Mouse (Mus musculus): Measurements from ENCODE around the gene Hikeshi.

The Hikeshi gene

DNA sequence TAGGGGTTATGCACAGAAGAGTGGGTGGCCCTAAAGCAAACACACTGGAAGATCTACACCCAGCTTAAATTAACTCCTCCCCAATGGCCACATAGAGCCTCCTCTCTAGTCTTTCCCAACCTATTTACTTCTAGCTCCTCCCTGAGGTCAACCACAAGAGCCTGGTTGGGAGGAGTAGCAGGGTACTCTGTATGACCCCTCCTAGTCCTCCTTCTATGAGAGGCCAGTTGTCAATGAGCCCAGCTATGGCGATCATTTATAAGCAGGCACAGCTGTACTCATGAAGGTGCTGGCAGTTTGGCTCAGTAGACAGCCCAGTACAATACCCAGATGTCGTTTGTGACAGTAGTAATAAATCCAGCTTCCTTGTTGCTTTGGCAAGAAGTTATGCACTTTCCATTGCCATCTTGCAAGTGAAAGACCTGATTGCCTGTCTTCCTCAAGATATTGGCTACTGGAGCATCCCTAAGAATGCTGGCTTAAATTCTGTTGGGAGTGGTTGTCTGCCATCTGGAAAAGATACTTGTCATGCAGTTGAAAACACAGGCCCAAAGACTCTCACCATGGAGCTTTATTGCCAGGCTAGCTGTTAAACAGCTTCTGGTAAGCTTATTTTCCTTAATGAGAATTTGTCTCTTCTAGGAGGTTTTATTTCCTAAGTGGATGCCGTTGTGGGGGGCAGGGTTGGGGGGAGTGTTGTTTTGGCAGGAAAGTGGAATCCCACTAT is 27.4 kb downstream of the Hikeshi start:
- no peak for DNase-seq

DNA sequence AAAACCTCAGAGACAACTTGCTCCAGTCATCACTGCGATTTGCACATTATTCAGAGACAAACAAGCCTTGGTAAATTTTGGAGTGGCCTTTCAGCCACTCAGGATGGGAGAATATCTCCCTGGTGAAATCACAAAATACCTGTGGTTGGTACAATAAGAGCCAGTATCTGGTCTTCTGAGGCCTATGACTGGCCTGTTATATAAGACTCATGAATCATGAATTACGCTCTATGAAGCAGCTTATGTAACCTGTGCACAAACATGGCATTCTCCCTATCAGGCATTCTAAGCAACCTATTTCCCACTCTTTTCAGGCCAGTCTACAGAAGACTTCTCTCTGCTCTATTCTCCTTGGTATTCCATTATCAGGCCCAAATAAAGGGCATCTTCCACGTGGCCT is 28.6 kb downstream of the Hikeshi start:
- no peak for DNase-seq

- DNase-seq, result no peak
Observed at GRCm38 (mm10) chr7:89909711-89910110, 31.3 kb downstream of the Hikeshi start.

DNA sequence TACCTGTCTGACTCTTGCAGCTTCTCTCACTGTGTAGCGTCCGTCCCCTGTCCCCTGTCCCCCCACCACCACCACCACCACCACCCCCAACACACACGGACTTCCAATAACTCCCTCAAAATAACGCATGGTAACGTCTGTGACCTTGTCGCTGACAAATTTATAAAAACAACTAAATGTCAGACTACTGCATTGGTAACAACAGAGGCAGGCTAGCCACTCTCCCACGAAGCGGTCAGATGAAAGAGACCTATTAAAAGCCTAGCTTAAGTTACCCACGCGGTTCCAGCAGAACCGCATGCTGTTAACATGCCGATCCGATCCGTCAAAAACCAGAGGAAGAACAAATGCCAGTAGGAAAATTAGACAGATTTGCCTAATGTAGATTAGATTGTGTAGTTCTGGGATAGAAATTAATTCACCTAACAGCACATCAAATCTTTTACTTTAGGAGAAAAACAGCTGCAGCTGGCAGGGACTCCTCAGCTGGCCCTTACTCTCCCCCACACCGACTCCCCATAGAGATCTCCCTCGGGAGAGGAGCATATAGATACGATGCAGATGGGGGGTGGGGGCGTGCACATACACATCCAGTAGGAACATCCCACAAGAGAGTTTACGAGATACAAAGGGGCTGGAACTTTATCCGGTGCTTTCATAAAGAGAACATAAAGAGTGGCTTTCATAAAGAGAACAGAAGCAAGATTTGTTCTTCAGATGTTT is 31.9 kb downstream of the Hikeshi start:
- DNase-seq, result no peak

DNA sequence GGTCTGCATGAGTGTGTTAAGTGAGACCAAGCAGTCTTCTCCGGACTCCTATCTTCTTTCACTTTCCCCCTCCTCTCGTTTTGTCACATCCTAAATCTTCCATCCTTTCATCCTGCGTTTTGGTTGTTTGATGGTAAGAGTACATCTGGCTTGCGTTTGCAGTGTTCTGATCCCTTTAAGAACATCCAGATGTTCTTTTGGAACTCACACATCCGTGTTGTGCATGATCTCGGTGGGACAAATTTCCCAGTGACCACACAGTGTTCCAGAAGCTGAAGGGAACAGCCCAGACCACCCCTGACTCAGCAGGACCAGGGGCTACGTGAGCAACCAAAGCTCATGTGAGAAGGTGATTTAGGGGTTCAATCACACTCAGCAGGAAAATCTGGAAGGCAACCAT is 32.6 kb downstream of the Hikeshi start:
- no peak for DNase-seq

DNA sequence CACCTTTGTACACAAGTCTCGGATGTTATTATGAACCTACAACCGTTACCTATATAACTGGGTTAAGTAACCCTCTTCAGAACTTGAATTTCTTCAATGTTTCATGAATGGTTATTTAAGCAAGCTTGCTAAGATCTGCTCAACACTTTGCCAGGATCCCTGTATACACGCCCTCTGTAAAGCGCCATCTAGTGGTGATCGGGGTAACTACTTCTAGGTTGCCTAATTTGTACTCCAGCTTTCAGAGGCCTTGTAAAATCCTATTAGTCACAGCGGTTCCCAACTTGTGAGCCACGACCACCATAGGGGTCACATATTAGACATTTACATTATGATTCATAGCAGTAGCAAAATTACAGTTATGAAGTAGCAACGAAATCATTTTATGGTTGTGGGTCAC is 33.1 kb downstream of the Hikeshi start:
- DNase-seq, result peak in 1 of 2 experiments; percentile 7

DNA sequence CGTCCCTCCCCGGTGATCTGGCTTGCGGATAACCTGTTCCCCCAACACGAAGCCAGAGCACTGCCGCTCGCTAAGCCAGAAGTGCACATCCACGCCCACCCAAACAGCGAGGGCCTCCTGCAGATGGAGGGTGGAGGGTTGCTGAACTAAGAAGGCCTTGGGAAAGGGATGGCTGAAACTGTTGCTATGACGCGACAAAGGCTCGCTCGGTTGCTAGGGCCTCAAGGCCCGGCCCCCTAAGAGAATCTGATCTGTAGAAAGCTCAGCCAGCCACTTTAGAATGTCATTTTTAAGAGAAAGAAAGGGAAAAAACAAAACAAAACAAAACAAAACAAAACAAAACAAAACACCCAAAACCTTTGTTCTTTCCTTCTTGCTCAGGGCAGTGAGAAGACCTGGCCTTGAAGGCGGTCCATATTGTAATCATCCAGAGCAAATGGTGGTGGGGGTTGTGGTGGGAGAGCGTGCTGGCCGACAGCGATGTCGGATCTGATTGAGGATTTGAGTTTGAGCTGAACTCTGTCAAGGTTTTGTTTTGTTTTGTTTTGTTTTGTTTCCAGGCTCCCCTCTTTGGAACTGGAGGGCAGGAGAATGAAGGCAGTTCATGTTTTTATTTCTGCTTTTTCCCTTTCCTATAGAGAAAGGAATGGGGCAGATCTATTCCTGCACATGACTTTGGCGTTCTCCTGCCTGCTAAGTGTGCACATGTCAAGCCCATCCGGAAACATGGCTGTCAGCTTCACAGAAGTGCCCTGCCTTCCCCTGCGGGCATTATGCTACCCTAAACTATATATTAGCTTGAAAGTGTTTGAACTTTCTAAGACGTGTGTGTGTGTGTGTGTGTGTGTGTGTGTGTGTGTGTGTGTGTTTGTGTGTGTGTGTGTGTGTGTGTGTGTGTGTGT is 37.3 kb downstream of the Hikeshi start, which contains the start of gene Ccdc81:
Gene Ccdc81 (minus strand): TSS at position 188 of the 902 bp plus-strand sequence.
- no peak for DNase-seq

DNA sequence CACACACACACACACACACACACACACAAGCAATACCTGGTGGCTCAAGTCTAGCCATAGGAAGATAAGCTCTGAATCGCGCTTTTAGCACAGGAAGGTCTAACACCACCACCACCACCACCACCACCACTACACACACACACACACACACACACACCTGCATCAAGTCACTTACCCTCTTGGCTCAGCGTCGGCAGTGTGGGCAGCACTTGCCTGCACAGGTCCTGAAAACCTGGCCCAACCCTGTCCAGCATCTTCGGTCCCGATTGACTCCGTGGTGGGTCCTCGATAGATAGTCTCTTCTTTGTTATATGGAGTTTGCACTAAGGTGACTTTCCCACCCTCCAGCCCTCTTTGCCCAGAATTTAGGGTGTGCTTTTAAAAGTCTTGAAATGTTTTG is 38.0 kb downstream of the Hikeshi start:
- no peak for DNase-seq

GRCm38 (mm10) chr7:89891856-89892255 is 49.1 kb downstream of the Hikeshi start:
- DNase-seq, result no peak

DNA sequence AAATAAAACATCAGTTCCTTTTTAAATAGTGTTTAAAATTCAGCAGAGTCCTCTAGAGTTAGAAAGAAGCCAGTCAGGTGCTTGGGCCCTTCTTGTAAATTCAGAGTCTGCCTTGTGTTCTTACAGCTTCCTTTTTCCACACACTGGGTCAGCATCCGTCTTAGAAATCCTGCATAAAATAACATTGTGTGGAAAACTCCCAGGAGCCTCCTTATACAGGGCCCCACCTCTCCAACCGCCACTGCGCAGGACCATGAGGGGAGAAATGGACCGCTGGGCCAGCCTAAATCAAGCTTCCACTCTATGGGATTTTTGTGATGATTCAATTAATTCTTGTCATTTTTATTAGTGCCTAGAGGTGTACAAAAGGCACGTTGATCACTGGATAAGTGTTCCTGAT is 49.6 kb downstream of the Hikeshi start:
- no peak for DNase-seq

GRCm38 (mm10) chr7:89884551-89884950 is 56.5 kb downstream of the Hikeshi start:
- DNase-seq, result no peak

DNA sequence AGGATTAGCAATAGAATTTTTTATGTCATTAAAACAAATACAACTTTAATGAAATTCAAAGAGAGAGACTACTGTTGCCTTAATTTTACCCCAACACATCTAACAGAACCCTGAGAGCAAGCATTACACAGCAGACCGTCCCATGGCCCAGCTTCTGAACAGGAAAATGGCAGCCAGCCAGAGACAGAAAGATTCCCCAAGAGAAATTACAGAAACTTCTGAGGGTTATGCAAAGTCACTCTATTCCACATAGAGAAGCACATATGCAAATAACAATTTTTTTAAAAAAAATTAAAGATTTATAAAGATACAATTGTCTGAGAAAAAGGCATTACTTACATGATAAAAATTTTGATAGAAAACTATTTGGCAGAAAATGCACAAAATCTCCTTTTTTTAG is 61.3 kb downstream of the Hikeshi start:
- no peak for DNase-seq
